Mouse (Mus musculus) layer of hippocampus, adult 18-20 months (tissue): ENCODE measurements around the gene Olfr904. TPM values are rescaled to one million over a fixed set of nuclear protein-coding genes. Genes with fewer than 3 reads are reported as not detected.
"Not testable (repeated sequence)": the region's sequence is repeated elsewhere in the genome, so short reads cannot be mapped to it uniquely, and the experiment has no call there.

ENCODE experiments used
- DNase-seq, 2 experiments: peaks; one replicate each; pipeline ENCODE4 v3.0.0; 2022; ENCODE audit warnings: low spot score in 2 of 2
- long read RNA-seq: library from polyadenylated mRNA; stranded (forward); transcript quantifications from one replicate; pipeline ENCODE4 v2.0.0, GENCODE M21; 2021
- total RNA-seq, 2 experiments: library from RNA; stranded (reverse); gene quantifications; 2 replicates each; pipeline ENCODE4 v1.2.3; 2021

Olfr904 gene
- total RNA-seq, result not detected
- long read RNA-seq, result 0 reads

GRCm38 (mm10) chr9:38462844-38463243 is at the start of gene Olfr904:
Gene Olfr904, plus strand, starts transcription at chr9:38463144.
- DNase-seq, result no peak

- not testable (repeated sequence) for DNase-seq
Measured at GRCm38 (mm10) chr9:38413502-38413901, 49.4 kb upstream of the Olfr904 start.

GRCm38 (mm10) chr9:38423801-38424200 is 39.1 kb upstream of the Olfr904 start:
- DNase-seq, result no peak

GRCm38 (mm10) chr9:38427026-38427425 is 35.9 kb upstream of the Olfr904 start:
- no peak for DNase-seq

- no peak for DNase-seq
Measured at GRCm38 (mm10) chr9:38429155-38429554, 33.8 kb upstream of the Olfr904 start, which contains the start of gene Olfr901. Gene Olfr901, plus strand, starts transcription at chr9:38429455.

- DNase-seq, result no peak
Measured at GRCm38 (mm10) chr9:38447352-38447751, 15.6 kb upstream of the Olfr904 start, which contains the start of gene Olfr902. Gene Olfr902, plus strand, starts transcription at chr9:38447652.

GRCm38 (mm10) chr9:38470807-38471206 is 7.9 kb downstream of the Olfr904 start, which contains the start of gene Olfr905:
Gene Olfr905, plus strand, starts transcription at chr9:38471107.
- DNase-seq, result no peak

GRCm38 (mm10) chr9:38486785-38487184 is 23.8 kb downstream of the Olfr904 start, which contains the start of gene Olfr906:
Gene Olfr906, plus strand, starts transcription at chr9:38487085.
- DNase-seq, result no peak

GRCm38 (mm10) chr9:38495501-38495900 is 32.6 kb downstream of the Olfr904 start, which contains the start of gene Olfr907:
Gene Olfr907, plus strand, starts transcription at chr9:38495801.
- no peak for DNase-seq

GRCm38 (mm10) chr9:38512353-38512752 is 49.4 kb downstream of the Olfr904 start:
- DNase-seq, result no peak

Other genes starting within 250 kb of the Olfr904 start
- gene Olfr894, start 245.1 kb upstream of the Olfr904 start, total RNA-seq, result not detected
- gene Olfr143, start 210.4 kb upstream of the Olfr904 start, total RNA-seq, result not detected
- not detected for gene Olfr895, start 195.3 kb upstream of the Olfr904 start, total RNA-seq
- not detected for gene Olfr896-ps1, start 172.0 kb upstream of the Olfr904 start, total RNA-seq
- not detected for gene Olfr25, start 134.1 kb upstream of the Olfr904 start, total RNA-seq
- not detected for gene Olfr898, start 114.7 kb upstream of the Olfr904 start, total RNA-seq
- gene Olfr250, start 96.2 kb upstream of the Olfr904 start, total RNA-seq, result not detected
- gene Olfr251, start 86.1 kb upstream of the Olfr904 start, total RNA-seq, result not detected
- gene Olfr147, start 61.4 kb upstream of the Olfr904 start, total RNA-seq, result not detected
- not detected for gene Olfr901, start 33.7 kb upstream of the Olfr904 start, total RNA-seq
- not detected for gene Olfr902, start 15.5 kb upstream of the Olfr904 start, total RNA-seq
- gene Olfr905, start 8.0 kb downstream of the Olfr904 start, total RNA-seq, result not detected
- gene Olfr906, start 23.9 kb downstream of the Olfr904 start, total RNA-seq, result not detected
- gene Olfr907, start 32.7 kb downstream of the Olfr904 start, total RNA-seq, result not detected
- gene Olfr911-ps1, start 58.4 kb downstream of the Olfr904 start, total RNA-seq, result not detected
- not detected for gene Olfr910, start 74.7 kb downstream of the Olfr904 start, total RNA-seq
- gene Olfr912, start 117.0 kb downstream of the Olfr904 start, total RNA-seq, result not detected
- not detected for gene Olfr913, start 129.6 kb downstream of the Olfr904 start, total RNA-seq
- gene Olfr914, start 142.0 kb downstream of the Olfr904 start, total RNA-seq, result not detected
- not detected for gene Olfr916, start 196.7 kb downstream of the Olfr904 start, total RNA-seq
- gene Olfr917, start 202.7 kb downstream of the Olfr904 start, total RNA-seq, result not detected
- not detected for gene Olfr918, start 211.5 kb downstream of the Olfr904 start, total RNA-seq
- gene Olfr919, start 240.5 kb downstream of the Olfr904 start, total RNA-seq, result not detected